Mouse (Mus musculus) A20 (cell line): ENCODE data around the gene Pik3cd.

ENCODE experiments used
- DNase-seq: peaks from one replicate; pipeline ENCODE4 v3.0.0-alpha.2; 2011; ENCODE audit warnings: low read depth, low spot score

Pik3cd gene

DNA sequence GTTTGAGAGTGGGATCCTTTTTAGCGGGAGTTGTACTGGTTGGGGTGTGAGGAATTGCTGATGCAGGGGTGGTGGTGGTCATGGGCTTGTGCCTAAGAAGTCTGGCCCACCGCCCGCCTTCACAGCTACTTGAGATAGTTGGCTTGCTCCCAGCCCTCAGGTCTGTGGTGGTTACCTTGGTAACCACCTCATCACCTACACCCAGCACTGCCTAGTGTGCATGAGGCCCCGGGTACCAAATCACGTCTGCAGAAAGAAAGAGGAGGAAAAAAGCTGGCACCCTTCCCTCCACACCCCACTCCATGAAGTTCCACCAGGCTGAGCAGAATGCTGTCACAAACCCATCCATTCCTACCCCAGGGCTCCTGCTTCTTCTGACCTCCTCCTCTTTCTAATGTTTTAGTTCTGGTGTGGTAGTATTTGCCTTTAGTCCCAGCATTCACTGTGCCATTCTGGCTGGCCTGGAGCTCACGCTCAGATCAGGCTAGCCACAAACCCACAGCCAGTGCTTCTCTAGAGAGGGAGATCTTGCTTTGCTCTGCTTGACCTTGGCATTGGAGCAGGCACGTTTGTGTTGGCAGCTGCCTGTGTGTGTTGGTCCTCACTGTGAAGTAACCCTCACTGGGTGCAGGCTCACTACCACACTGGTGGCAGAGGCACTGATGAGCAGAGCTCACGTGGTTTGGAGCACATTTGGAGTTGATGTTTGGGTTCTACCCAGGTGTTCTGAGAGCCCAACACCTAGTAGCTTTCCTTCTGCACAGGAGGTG is 92.9 kb downstream of the Pik3cd start:
- DNase-seq = no peak

- no peak for DNase-seq
Observed at GRCm38 (mm10) chr4:149608309-149608638, 94.1 kb downstream of the Pik3cd start.

DNA sequence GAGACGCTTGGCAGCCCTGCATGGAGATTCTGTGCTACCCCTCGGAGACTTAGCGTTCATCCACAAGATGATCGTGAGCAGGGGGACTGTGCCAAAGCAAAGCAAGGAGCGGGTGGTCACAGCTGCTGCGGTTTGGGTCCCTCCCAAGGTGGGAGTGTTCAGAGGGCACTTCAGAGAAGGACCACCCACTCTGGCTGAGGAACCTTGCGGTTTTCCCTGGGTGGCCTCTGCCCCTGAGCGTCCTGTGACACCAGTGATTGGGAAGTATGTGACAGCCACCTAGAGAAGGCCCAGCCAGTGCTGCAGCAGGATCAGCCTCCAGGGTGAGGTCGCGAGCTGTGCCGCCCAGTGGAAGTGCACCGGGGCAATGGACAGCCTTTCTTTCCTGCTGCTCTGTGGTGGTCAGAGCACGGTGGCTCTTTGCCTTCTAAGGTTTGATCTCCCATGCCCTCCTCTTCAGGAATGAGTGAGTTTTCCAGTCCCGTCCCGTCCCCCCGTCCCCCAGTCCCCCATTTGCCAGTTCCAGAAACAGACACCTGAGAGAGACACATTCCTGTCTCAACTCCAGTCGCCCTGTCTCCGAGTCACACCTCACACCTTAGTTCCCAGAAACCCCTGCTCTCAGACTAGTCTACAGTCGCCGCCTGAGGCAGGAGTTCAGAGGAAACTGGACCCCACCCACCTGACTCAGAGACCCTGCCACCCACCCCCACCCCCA is 94.6 kb downstream of the Pik3cd start:
- no peak for DNase-seq

DNA sequence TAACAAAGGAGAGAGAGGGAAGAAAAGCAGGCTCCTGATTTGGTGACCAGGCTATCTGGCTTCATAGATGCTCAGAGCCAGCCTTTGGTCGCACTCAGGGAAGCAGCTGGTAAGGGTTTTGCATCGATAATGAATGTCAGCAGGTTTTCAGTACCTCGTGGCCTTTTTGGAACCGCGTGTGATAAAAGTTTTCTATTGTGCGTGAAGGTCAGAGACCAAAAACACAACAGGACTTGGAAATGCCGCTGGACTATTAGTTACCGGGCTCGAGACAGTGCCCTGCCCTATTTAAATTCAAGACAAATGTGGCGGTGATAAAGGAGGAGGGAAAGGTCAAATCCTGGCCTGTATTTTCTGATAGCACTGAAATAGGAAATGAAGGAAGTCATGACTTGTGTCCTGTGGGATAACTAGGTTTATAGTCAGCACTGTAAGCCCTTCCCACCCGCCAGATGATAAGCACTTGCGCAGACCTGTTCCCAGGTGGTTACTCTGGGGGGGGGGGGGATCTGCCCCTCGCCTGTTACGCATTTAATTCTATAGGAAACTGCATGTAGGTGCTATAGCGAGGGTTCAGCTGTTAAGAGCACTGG is 95.5 kb downstream of the Pik3cd start:
- DNase-seq = no peak

- no peak for DNase-seq
Observed at GRCm38 (mm10) chr4:149606056-149606455, 96.3 kb downstream of the Pik3cd start.

DNA sequence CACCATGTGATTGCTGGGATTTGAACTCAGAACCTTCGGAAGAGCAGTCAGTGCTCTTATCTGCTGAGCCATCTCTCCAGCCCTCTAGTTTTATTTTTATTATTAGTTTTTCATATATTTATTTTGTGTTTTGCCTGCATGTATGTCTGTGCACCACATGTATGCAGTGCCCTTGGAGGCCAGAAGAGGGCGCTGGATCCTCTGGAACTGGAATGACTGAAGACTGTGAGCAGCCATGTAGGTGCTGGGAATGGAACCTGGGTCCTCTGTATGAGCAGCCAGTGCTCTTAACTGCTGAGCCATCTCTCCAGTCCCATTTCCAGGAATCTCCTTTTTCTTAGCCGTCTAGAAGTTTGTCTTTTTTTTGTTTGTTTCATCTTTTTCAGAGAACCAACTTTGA is 97.9 kb downstream of the Pik3cd start:
- peak; percentile 39 for DNase-seq

- DNase-seq = no peak
Observed at GRCm38 (mm10) chr4:149603860-149604259, 98.5 kb downstream of the Pik3cd start.

DNA sequence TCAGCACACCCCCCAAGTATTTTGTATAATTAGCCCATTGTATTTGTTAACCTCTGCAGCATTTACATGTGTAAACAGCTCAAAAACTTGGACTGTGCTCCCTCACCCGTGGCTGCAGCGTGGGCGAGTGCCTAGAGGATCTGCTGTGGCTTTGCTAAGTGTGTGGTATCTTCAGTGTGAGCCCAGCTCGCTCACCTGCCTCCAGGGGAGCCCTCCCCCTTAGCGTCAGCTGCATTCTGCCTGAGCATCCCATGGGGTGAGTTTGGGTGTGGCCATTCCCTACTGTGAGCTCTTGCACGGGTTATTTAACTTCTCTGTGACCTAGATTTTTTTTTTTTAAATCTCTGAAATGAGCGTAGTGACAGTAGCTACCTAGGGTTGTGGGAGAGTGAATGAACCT is 100.1 kb downstream of the Pik3cd start:
- no peak for DNase-seq

- DNase-seq = no peak
Observed at GRCm38 (mm10) chr4:149601484-149601883, 100.9 kb downstream of the Pik3cd start.

GRCm38 (mm10) chr4:149600130-149600529 is 102.2 kb downstream of the Pik3cd start:
- DNase-seq = no peak

- DNase-seq = no peak
Observed at GRCm38 (mm10) chr4:149599549-149599948, 102.8 kb downstream of the Pik3cd start.
